Mouse (Mus musculus): ENCODE data around the gene Zranb3.

Zranb3 gene

DNA sequence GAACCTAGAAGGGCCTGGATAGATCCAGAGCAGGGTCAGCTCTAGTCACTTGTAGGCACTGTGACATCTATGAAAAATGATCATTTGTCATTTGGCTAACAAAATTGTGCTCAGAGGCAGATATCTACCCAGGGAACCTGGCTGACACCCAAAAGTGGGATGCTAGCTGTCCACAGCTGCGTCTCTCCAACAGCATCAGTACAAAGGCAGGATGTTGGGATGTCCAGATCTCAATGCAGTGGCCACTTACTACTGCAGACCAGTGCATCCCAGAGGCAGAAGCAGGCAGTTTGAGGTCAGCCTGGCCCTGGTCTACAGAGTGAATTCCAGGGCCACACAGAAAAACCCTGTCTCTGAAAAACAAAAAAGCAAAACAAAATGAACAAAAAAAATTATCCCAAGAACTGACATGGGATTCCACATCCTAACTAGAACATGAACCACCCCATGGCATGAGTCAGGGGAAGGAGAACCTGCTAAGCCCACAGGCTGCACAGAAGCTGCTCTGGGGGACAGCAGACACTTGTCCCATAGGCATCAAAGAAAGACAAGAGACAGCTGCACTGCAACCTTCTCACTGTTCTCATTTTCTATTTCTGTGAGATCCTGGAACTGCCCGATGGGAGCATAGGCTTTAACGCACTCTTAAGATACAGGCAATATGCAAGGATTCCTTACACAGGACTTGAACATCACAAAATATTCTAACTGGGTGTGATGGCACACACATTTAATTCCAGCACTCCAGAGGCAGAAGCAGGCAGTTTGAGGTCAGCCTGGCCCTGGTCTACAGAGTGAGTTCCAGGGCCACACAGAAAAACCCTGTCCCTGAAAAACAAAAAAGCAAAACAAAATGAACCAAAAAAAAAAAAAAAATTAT is 156.9 kb downstream of the Zranb3 start:
- no peak for DNase-seq (ENCODE audit: low spot score)

DNA sequence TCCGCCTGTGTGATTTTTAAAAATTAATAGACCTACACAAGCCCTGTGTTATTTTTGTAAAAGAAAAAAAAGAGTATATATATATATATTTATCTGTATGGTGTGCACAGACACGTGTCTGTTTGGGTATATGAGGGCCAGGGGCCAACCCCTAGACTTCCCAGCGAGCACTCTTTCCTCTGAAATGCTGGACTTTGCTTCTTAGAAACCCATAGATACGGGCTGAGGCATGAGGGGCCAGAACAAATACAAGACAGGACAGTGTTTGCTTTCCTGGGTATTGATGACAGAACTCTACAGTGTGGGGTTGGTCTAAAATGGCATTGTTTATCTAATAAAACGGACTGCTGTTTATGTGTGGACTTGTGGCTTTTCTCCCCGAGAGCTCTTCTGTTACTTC is 159.3 kb downstream of the Zranb3 start:
- no peak for DNase-seq (ENCODE audit: low spot score)

DNA sequence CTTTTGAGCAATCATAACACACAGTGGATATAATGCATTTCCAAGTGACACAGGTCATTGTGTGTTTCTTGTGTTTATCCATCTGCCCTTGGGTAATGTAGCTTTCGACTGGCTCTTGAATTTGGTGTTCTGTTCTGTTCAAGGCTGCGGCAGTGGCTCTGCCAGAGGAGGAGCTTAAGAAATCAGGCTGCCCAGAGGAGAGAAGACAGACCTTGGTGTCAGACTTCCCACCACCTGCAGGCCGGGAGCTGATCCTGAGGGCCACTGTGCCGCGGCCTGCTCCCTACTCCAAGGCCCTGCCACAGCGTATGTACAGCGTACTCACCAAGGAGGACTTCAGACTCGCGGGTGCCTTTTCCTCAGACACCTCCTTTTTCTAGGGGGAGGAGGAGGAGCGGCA is 160.6 kb downstream of the Zranb3 start:
- no peak for DNase-seq (ENCODE audit: low spot score)

GRCm38 (mm10) chr1:127937277-127937676 is 165.6 kb downstream of the Zranb3 start:
- DNase-seq (ENCODE audit: low spot score), result no peak

DNA sequence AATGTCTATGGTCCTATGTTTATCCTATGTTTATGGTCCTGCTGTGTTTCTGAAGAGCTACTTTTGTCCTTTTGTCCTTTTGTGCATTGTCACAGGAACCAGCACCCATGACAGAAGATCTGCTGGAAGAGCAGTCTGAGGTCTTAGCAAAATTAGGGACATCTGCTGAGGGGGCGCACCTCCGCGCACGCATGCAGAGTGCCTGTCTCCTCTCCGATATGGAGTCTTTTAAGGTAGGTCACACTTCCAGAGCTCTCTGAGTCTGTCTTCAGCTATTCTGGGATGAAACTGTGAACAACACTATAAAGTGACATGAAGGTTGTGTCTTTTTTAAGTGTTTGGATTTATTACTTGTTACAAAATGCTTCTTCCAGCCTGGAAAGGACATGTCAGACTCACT is 168.5 kb downstream of the Zranb3 start:
- DNase-seq (ENCODE audit: low spot score), result no peak

- no peak for DNase-seq (ENCODE audit: low spot score)
Measured at GRCm38 (mm10) chr1:127933405-127933804, 169.4 kb downstream of the Zranb3 start.

DNA sequence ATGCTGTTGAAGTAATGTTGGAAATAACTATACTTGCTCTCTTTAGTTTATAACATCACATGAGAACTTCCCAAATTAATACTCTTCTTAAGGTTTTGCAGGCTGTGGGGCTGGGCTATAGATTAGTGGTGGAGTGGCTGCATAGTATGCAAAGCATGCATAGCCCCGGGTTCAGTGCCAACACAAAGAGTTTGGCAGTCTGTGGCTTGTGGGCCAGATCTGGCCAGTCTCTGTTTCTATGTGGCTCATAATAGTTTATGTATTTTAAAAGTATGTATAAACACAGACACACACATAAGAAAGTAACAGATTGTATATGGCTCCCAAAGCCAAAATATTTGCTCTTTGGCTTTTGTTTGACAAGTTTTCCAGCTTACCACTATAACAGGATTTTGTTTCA is 187.0 kb downstream of the Zranb3 start:
- DNase-seq (ENCODE audit: low spot score), result no peak

DNA sequence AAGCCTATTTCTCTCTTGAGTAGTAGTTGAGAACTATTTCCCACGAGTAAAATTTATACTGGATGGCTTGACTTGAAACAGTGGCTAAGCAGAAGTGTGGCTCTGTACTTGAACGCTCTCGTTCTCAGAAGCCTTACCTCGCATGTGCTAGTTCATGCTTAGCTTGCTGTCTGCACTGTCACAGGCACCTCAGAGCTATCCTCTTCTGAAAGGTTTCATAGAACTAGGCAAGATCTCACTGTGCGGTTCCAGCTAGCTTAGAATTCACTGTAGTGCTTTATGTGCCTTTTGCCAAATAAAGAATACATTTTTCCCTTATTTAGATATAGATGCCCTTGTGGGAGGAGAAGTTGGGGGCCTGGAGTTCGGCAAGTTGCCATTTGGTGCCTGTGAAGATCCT is 187.5 kb downstream of the Zranb3 start:
- DNase-seq (ENCODE audit: low spot score), result no peak

- DNase-seq (ENCODE audit: low spot score), result no peak
Measured at GRCm38 (mm10) chr1:127913116-127913515, 189.7 kb downstream of the Zranb3 start.

- DNase-seq (ENCODE audit: low spot score), result no peak
Measured at GRCm38 (mm10) chr1:127904774-127905385, 198.0 kb downstream of the Zranb3 start.
